14 mouse cellular contexts compared by ENCODE assay signal in the genomic region with DNA sequence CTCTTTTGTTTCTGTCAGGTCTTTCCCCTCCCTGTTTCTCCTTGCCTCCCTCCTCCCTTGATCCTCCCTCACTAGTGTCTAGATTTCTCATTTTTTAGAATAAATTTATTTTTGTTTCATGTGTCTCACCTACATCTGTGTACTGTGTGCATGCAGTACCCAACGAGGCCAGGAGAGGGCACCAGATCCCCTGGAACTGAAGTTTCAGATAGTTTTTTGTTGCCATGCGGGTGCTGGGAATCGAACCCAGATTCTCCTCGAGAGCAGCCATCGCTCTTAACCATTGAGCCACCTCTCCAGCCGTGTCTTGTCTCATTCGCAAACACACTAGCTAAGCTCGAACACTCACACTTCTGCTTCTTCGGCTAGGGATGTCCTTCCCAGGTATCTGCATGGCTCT. TPM values are rescaled to one million over a fixed set of nuclear protein-coding genes. Genes with fewer than 3 reads are reported as not detected.
DNase-seq lines count a peak whose midpoint lies in the region; TF ChIP-seq lines count a peak whose summit lies in the region.
"Had no signal": no experiment of that assay in that cellular context is flagged by ENCODE, and none has a peak within 500 bp of the region (broad histone marks: within the 10 kb centered on the region; RNA-seq: fewer than 3 reads in every experiment).

No protein-coding gene starts in this region.

- no peaks in the 10 kb centered on the region; the same call in 1 of the 2 replicates for H3K27me3 ChIP-seq in cerebellum, adult 2 months (ENCODE audit: control insufficient read depth, insufficient read depth, low read length)
- H3K27me3 ChIP-seq: embryonic facial prominence, embryonic 12.5 days; lung, embryonic 15.5 days had no signal

- intact Hi-C loops in left cerebral cortex, adult 2 months (cut with DNase I), result loop anchor here (2.0 to 10.0 kb wide), 3 partner anchors 44 to 171 kb away; no protein-coding TSS in a partner anchor
- intact Hi-C loops in left cerebral cortex, postnatal 25 days (cut with DNase I), result loop anchor here (2.0 to 5.0 kb wide), 2 partner anchors 45 to 174 kb away; no protein-coding TSS in a partner anchor
- intact Hi-C loops in left cerebral cortex, postnatal 10 days (cut with DNase I), result no loop called here

- H3K27ac ChIP-seq in cerebellum, adult 2 months (ENCODE audit: insufficient read depth, low read length), result no peak overlapping the region
- peak overlapping the region; percentile 61; the same call in 1 of the 2 replicates for H3K27ac ChIP-seq in left cerebral cortex, adult 2 months
- H3K27ac ChIP-seq: embryonic facial prominence, embryonic 12.5 days; lung, embryonic 15.5 days had no signal

- peak; percentile 33; the same call in 1 of the 2 replicates for TF ChIP-seq CTCF in cerebellum, adult 2 months (IDR thresholded peaks at IDR 0.05; ENCODE audit: borderline replicate concordance, insufficient read depth, low read depth, low read length)
- peak; percentile 39 for TF ChIP-seq CTCF in left cerebral cortex, adult 2 months (IDR thresholded peaks at IDR 0.05)

- no peak overlapping the region for H3K4me3 ChIP-seq in cerebellum, adult 2 months (replicated peaks; ENCODE audit: insufficient read depth, low read depth, low read length)
- H3K4me3 ChIP-seq in left cerebral cortex, adult 2 months, result no peak overlapping the region
- H3K4me3 ChIP-seq: embryonic facial prominence, embryonic 12.5 days; lung, embryonic 15.5 days had no signal

- H3K4me1 ChIP-seq in cerebellum, adult 2 months (ENCODE audit: control insufficient read depth, insufficient read depth, low read length), result no peaks in the 10 kb centered on the region
- H3K4me1 ChIP-seq: lung, embryonic 15.5 days had no signal

- no peak for TF ChIP-seq POLR2A in cerebellum, adult 2 months (IDR thresholded peaks at IDR 0.05; ENCODE audit: borderline replicate concordance, insufficient read depth, low read length)

- 93% methylated on average over 9 of the region's 9 CpGs for WGBS in cerebellum, adult 2 months

- DNase-seq in cerebellum, adult 2 months, result no peak
- DNase-seq in cerebellum, postnatal 25 days, result no peak
- DNase-seq in left cerebral cortex, adult 2 months (ENCODE audit: extremely low spot score in 1 of 2, low spot score in 2 of 2), result no peak
- no peak for DNase-seq in left cerebral cortex, postnatal 25 days (ENCODE audit: low spot score in 2 of 2)
- DNase-seq in thymus, postnatal 4 days, result peak; percentile 36
- DNase-seq in thymus, postnatal 36 days, result no peak
- DNase-seq in ovary, postnatal 36 days (ENCODE audit: low spot score), result no peak
- DNase-seq in left cerebral cortex, postnatal 10 days (ENCODE audit: extremely low spot score in 1 of 2, low spot score in 2 of 2), result no peak
- DNase-seq: cerebellum, postnatal 36 days; heart, adult 11 months; heart, postnatal 14 days; kidney, postnatal 14 days had no signal

RNA-seq across cellular contexts. Expression of gene Vrk1, which starts 26.5 kb away (rescaled TPM):
- 12.9 TPM in 2 replicates for polyA plus RNA-seq in cerebellum, adult 2 months (2012; rRNA removed)
- total RNA-seq in left cerebral cortex, adult 2 months (2021), result 10 to 100 TPM; 12.9 to 13.0 TPM
- 10 to 100 TPM; 12.6 to 17.7 TPM for total RNA-seq in left cerebral cortex, postnatal 25 days (2021)
- total RNA-seq in left cerebral cortex, postnatal 10 days (2021), result 10 to 100 TPM; 17.3 to 20.8 TPM
